Mouse (Mus musculus): Measurements from ENCODE around the gene Polr1e. TPM values are rescaled to one million over a fixed set of nuclear protein-coding genes. Genes with fewer than 3 reads are reported as not detected.
A peak's percentile ranks its signal among the peaks of the same experiment; 100 is the strongest.
"Not testable (repeated sequence)": the region's sequence is repeated elsewhere in the genome, so short reads cannot be mapped to it uniquely, and the experiment has no call there.

Gene Polr1e
- polyA plus RNA-seq, 1 experiment from 2014 or later = 42.7 TPM

GRCm38 (mm10) chr4:45037455-45038410 is 19.4 kb downstream of the Polr1e start:
- H3K27ac ChIP-seq = peak overlapping the region; percentile 24; the same call in 1 of the 2 replicates
- H3K4me3 ChIP-seq = no peak overlapping the region
- no peak for ATAC-seq (ENCODE audit: borderline replicate concordance, extremely low read depth, low FRiP score, low TSS enrichment)
- no peak overlapping the region for H3K9ac ChIP-seq
- peaks cover 8% of the 10 kb centered on the region; the same call in 1 of the 2 replicates for H3K4me1 ChIP-seq
- no peak overlapping the region for H3K4me2 ChIP-seq
- H3K27me3 ChIP-seq = no peaks in the 10 kb centered on the region
- WGBS = 78% methylated on average over 13 of the region's 13 CpGs
- no peaks in the 10 kb centered on the region for H3K9me3 ChIP-seq
- H3K36me3 ChIP-seq = peaks cover 21% of the 10 kb centered on the region

DNA sequence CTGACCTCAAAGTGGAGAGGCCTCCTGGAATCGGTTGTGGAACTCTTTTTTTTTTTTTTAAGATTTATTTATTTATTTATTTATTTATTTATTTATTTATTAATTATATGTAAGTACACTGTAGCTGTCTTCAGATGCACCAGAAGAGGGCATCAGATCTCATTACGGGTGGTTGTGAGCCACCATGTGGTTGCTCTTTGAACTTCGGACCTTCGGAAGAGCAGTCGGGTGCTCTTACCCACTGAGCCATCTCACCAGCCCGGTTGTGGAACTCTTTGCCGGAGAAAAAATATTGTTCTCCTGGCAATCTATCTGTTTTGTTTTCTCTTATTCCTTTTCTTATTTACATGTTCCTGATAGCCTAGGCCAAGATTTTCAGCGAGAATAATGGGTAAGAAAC is 20.5 kb downstream of the Polr1e start:
- H3K9ac ChIP-seq; H3K4me3 ChIP-seq; H3K27me3 ChIP-seq; H3K4me2 ChIP-seq; H3K9me3 ChIP-seq; ATAC-seq (ENCODE audit: borderline replicate concordance, extremely low read depth, low FRiP score, low TSS enrichment); H3K27ac ChIP-seq; H3K4me1 ChIP-seq: not testable (repeated sequence)
- H3K36me3 ChIP-seq = peaks cover 15% of the 10 kb centered on the region; the same call in 1 of the 2 replicates
- WGBS = 56% methylated on average over 8 of the region's 8 CpGs

GRCm38 (mm10) chr4:45039546-45039945 is 21.2 kb downstream of the Polr1e start:
- WGBS = 90% methylated on average over 7 of the region's 7 CpGs

GRCm38 (mm10) chr4:45040795-45041194 is 22.4 kb downstream of the Polr1e start:
- ATAC-seq (ENCODE audit: borderline replicate concordance, extremely low read depth, low FRiP score, low TSS enrichment) = no peak
- no peaks in the 10 kb centered on the region for H3K9me3 ChIP-seq
- H3K9ac ChIP-seq = no peak overlapping the region
- 0 out of 2 replicates have a peak, but pooled peaks cover 3% of the 10 kb centered on the region for H3K4me1 ChIP-seq
- 79% methylated on average over 7 of the region's 7 CpGs for WGBS
- H3K27ac ChIP-seq = no peak overlapping the region
- no peak overlapping the region for H3K4me3 ChIP-seq
- H3K36me3 ChIP-seq = peaks cover 17% of the 10 kb centered on the region; the same call in 1 of the 2 replicates
- no peak overlapping the region for H3K4me2 ChIP-seq
- no peaks in the 10 kb centered on the region for H3K27me3 ChIP-seq

More at GRCm38 (mm10) chr4:45039546-45039945, 21.2 kb downstream of the Polr1e start:
- not testable (repeated sequence) for H3K9me3 ChIP-seq; H3K4me2 ChIP-seq; H3K4me1 ChIP-seq; ATAC-seq (ENCODE audit: borderline replicate concordance, extremely low read depth, low FRiP score, low TSS enrichment); H3K27me3 ChIP-seq; H3K9ac ChIP-seq; H3K27ac ChIP-seq; H3K4me3 ChIP-seq
- peaks cover 18% of the 10 kb centered on the region; the same call in 1 of the 2 replicates for H3K36me3 ChIP-seq

- no peaks in the 10 kb centered on the region for H3K4me1 ChIP-seq
- H3K36me3 ChIP-seq = 0 out of 2 replicates have a peak, but pooled peaks cover 7% of the 10 kb centered on the region
- 90% methylated on average over 5 of the region's 5 CpGs for WGBS
- no peak overlapping the region for H3K27ac ChIP-seq
- no peak overlapping the region for H3K9ac ChIP-seq
- H3K9me3 ChIP-seq = no peaks in the 10 kb centered on the region
- H3K27me3 ChIP-seq = no peaks in the 10 kb centered on the region
- H3K4me3 ChIP-seq = no peak overlapping the region
- no peak overlapping the region for H3K4me2 ChIP-seq
- no peak for ATAC-seq (ENCODE audit: borderline replicate concordance, extremely low read depth, low FRiP score, low TSS enrichment)
Observed at GRCm38 (mm10) chr4:45046679-45047078, 28.3 kb downstream of the Polr1e start.

GRCm38 (mm10) chr4:45047286-45047887 is 29.0 kb downstream of the Polr1e start:
- 82% methylated on average over 9 of the region's 9 CpGs for WGBS
- no peak for ATAC-seq (ENCODE audit: borderline replicate concordance, extremely low read depth, low FRiP score, low TSS enrichment)
- no peak overlapping the region for H3K4me3 ChIP-seq
- no peaks in the 10 kb centered on the region for H3K9me3 ChIP-seq
- H3K4me1 ChIP-seq = no peaks in the 10 kb centered on the region
- H3K27me3 ChIP-seq = no peaks in the 10 kb centered on the region
- H3K9ac ChIP-seq = no peak overlapping the region
- H3K27ac ChIP-seq = no peak overlapping the region
- H3K4me2 ChIP-seq = no peak overlapping the region
- 0 out of 2 replicates have a peak, but pooled peaks cover 4% of the 10 kb centered on the region for H3K36me3 ChIP-seq

GRCm38 (mm10) chr4:45047956-45048355 is 29.6 kb downstream of the Polr1e start:
- Histone ChIP-seq H3K27me3 (no peaks in the 10 kb centered on the region), H3K9ac (no peak overlapping the region), H3K4me3 (no peak overlapping the region), H3K4me1 (no peaks in the 10 kb centered on the region), H3K4me2 (no peak overlapping the region), H3K27ac (no peak overlapping the region), H3K9me3 (no peaks in the 10 kb centered on the region), H3K36me3 (0 out of 2 replicates have a peak, but pooled peaks cover 4% of the 10 kb centered on the region)
- 80% methylated on average over 9 of the region's 9 CpGs for WGBS
- ATAC-seq (ENCODE audit: borderline replicate concordance, extremely low read depth, low FRiP score, low TSS enrichment) = no peak

- Histone ChIP-seq H3K27ac (no peak overlapping the region), H3K27me3 (no peaks in the 10 kb centered on the region), H3K4me1 (no peaks in the 10 kb centered on the region), H3K4me2 (no peak overlapping the region), H3K9me3 (no peaks in the 10 kb centered on the region), H3K36me3 (peaks cover 28% of the 10 kb centered on the region), H3K4me3 (no peak overlapping the region), H3K9ac (no peak overlapping the region)
- ATAC-seq (ENCODE audit: borderline replicate concordance, extremely low read depth, low FRiP score, low TSS enrichment) = no peak
- 48% methylated on average over 3 of the region's 3 CpGs for WGBS
Observed at GRCm38 (mm10) chr4:45054862-45055261, 36.5 kb downstream of the Polr1e start.

DNA sequence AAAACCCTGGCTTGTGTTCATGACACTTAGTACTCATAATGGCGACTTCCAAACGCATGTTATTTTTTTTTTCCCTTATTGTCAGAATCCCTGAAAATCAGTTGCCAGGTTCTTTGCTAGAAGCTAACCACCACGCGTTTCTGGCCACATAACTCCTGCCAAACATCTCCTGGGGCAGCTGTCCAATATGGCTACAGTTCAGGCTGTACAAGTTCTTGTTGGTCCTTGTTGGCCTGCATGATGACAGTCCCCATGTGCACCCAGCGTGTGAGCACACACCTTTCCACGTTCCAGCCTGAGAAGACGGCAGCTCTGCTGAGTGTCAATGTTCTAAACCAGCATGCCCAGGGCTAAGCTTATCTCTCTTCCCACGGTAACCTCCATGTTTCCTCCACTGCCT is 37.1 kb downstream of the Polr1e start:
- Histone ChIP-seq H3K4me1 (no peaks in the 10 kb centered on the region), H3K27ac (no peak overlapping the region), H3K9ac (no peak overlapping the region), H3K4me2 (no peak overlapping the region), H3K9me3 (no peaks in the 10 kb centered on the region), H3K27me3 (no peaks in the 10 kb centered on the region), H3K36me3 (peaks cover 31% of the 10 kb centered on the region), H3K4me3 (no peak overlapping the region)
- WGBS = 79% methylated on average over 8 of the region's 8 CpGs
- no peak for ATAC-seq (ENCODE audit: borderline replicate concordance, extremely low read depth, low FRiP score, low TSS enrichment)

DNA sequence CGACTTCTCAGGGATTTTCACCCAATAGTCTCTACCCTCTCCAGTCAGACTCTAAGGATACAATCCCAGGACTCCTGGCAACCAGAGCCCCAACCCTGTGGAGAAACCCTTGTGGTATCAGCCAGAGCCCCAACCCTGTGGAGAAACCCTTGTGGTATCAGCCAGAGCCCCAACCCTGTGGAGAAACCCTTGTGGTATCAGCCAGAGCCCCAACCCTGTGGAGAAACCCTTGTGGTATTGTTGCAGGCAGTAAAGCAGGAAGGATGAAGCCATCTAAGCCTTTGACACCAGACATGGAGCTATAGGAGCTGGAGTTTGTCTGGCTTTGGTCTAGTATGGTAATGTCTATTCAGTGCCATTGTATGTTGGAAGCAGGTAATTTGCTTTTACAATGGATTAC is 45.5 kb downstream of the Polr1e start:
- not testable (repeated sequence) for H3K4me1 ChIP-seq; H3K9ac ChIP-seq; H3K4me3 ChIP-seq; H3K9me3 ChIP-seq; H3K27me3 ChIP-seq; H3K4me2 ChIP-seq; ATAC-seq (ENCODE audit: borderline replicate concordance, extremely low read depth, low FRiP score, low TSS enrichment); H3K27ac ChIP-seq
- peaks cover 18% of the 10 kb centered on the region for H3K36me3 ChIP-seq
- WGBS = 70% methylated on average over 1 of the region's 1 CpGs

GRCm38 (mm10) chr4:45064577-45064976 is 46.2 kb downstream of the Polr1e start:
- Histone ChIP-seq H3K36me3 (peaks cover 12% of the 10 kb centered on the region; the same call in 1 of the 2 replicates), H3K4me1 (no peaks in the 10 kb centered on the region), H3K9ac (no peak overlapping the region), H3K4me2 (no peak overlapping the region), H3K4me3 (no peak overlapping the region), H3K27ac (no peak overlapping the region), H3K9me3 (no peaks in the 10 kb centered on the region), H3K27me3 (no peaks in the 10 kb centered on the region)
- no peak for ATAC-seq (ENCODE audit: borderline replicate concordance, extremely low read depth, low FRiP score, low TSS enrichment)
- 66% methylated on average over 2 of the region's 2 CpGs for WGBS

All from lung, embryonic 15.5 days (tissue).